Mouse (Mus musculus): Measurements from ENCODE around the gene Rap1gds1. TPM values are rescaled to one million over a fixed set of nuclear protein-coding genes. Genes with fewer than 3 reads are reported as not detected.
A peak's percentile ranks its signal among the peaks of the same experiment; 100 is the strongest.

Rap1gds1 gene
- polyA plus RNA-seq, 1 experiment = 54.7 TPM

- no peak for TF ChIP-seq CTCF (IDR thresholded peaks at IDR 0.05; ENCODE audit: borderline replicate concordance, extremely low read depth, insufficient read depth, insufficient read length)
- no peak for TF ChIP-seq POLR2A (IDR thresholded peaks at IDR 0.05; ENCODE audit: borderline replicate concordance, extremely low read depth, insufficient read depth, insufficient read length, poor library complexity, severe bottlenecking)
- DNase-seq (ENCODE audit: low read depth) = no peak
Measured at GRCm38 (mm10) chr3:139000071-139000867, 74.7 kb downstream of the Rap1gds1 start.

- no peak for DNase-seq (ENCODE audit: low read depth)
- TF ChIP-seq CTCF (IDR thresholded peaks at IDR 0.05; ENCODE audit: borderline replicate concordance, extremely low read depth, insufficient read depth, insufficient read length) = no peak
- TF ChIP-seq POLR2A (IDR thresholded peaks at IDR 0.05; ENCODE audit: borderline replicate concordance, extremely low read depth, insufficient read depth, insufficient read length, poor library complexity, severe bottlenecking) = no peak
Measured at GRCm38 (mm10) chr3:138993473-138993872, 81.5 kb downstream of the Rap1gds1 start.

- no peak for DNase-seq (ENCODE audit: low read depth)
- TF ChIP-seq POLR2A (IDR thresholded peaks at IDR 0.05; ENCODE audit: borderline replicate concordance, extremely low read depth, insufficient read depth, insufficient read length, poor library complexity, severe bottlenecking) (no peak), CTCF (IDR thresholded peaks at IDR 0.05; ENCODE audit: borderline replicate concordance, extremely low read depth, insufficient read depth, insufficient read length) (no peak)
Measured at GRCm38 (mm10) chr3:138991367-138991766, 83.6 kb downstream of the Rap1gds1 start.

GRCm38 (mm10) chr3:138989141-138989540 is 85.9 kb downstream of the Rap1gds1 start:
- DNase-seq (ENCODE audit: low read depth) = no peak
- TF ChIP-seq CTCF (IDR thresholded peaks at IDR 0.05; ENCODE audit: borderline replicate concordance, extremely low read depth, insufficient read depth, insufficient read length) (no peak), POLR2A (IDR thresholded peaks at IDR 0.05; ENCODE audit: borderline replicate concordance, extremely low read depth, insufficient read depth, insufficient read length, poor library complexity, severe bottlenecking) (no peak)

- TF ChIP-seq CTCF (IDR thresholded peaks at IDR 0.05; ENCODE audit: borderline replicate concordance, extremely low read depth, insufficient read depth, insufficient read length) (no peak), POLR2A (IDR thresholded peaks at IDR 0.05; ENCODE audit: borderline replicate concordance, extremely low read depth, insufficient read depth, insufficient read length, poor library complexity, severe bottlenecking) (no peak)
Measured at GRCm38 (mm10) chr3:138988004-138988403, 87.0 kb downstream of the Rap1gds1 start.

GRCm38 (mm10) chr3:138982249-138982648 is 92.8 kb downstream of the Rap1gds1 start:
- TF ChIP-seq CTCF (IDR thresholded peaks at IDR 0.05; ENCODE audit: borderline replicate concordance, extremely low read depth, insufficient read depth, insufficient read length) (no peak), POLR2A (IDR thresholded peaks at IDR 0.05; ENCODE audit: borderline replicate concordance, extremely low read depth, insufficient read depth, insufficient read length, poor library complexity, severe bottlenecking) (no peak)
- DNase-seq (ENCODE audit: low read depth) = no peak

More at GRCm38 (mm10) chr3:138988004-138988403, 87.0 kb downstream of the Rap1gds1 start:
- no peak for DNase-seq (ENCODE audit: low read depth)

- TF ChIP-seq POLR2A (IDR thresholded peaks at IDR 0.05; ENCODE audit: borderline replicate concordance, extremely low read depth, insufficient read depth, insufficient read length, poor library complexity, severe bottlenecking) (no peak), CTCF (IDR thresholded peaks at IDR 0.05; ENCODE audit: borderline replicate concordance, extremely low read depth, insufficient read depth, insufficient read length) (no peak)
- DNase-seq (ENCODE audit: low read depth) = no peak
Measured at GRCm38 (mm10) chr3:138977413-138977812, 97.6 kb downstream of the Rap1gds1 start.

- no peak for DNase-seq (ENCODE audit: low read depth)
- TF ChIP-seq POLR2A (IDR thresholded peaks at IDR 0.05; ENCODE audit: borderline replicate concordance, extremely low read depth, insufficient read depth, insufficient read length, poor library complexity, severe bottlenecking) (no peak), CTCF (IDR thresholded peaks at IDR 0.05; ENCODE audit: borderline replicate concordance, extremely low read depth, insufficient read depth, insufficient read length) (no peak)
Measured at GRCm38 (mm10) chr3:138967627-138968026, 107.4 kb downstream of the Rap1gds1 start.

- DNase-seq (ENCODE audit: low read depth) = no peak
- no peak for TF ChIP-seq POLR2A (IDR thresholded peaks at IDR 0.05; ENCODE audit: borderline replicate concordance, extremely low read depth, insufficient read depth, insufficient read length, poor library complexity, severe bottlenecking)
- no peak for TF ChIP-seq CTCF (IDR thresholded peaks at IDR 0.05; ENCODE audit: borderline replicate concordance, extremely low read depth, insufficient read depth, insufficient read length)
Measured at GRCm38 (mm10) chr3:138958527-138958926, 116.5 kb downstream of the Rap1gds1 start.

- no peak for DNase-seq (ENCODE audit: low read depth)
- TF ChIP-seq CTCF (IDR thresholded peaks at IDR 0.05; ENCODE audit: borderline replicate concordance, extremely low read depth, insufficient read depth, insufficient read length) (no peak), POLR2A (IDR thresholded peaks at IDR 0.05; ENCODE audit: borderline replicate concordance, extremely low read depth, insufficient read depth, insufficient read length, poor library complexity, severe bottlenecking) (no peak)
Measured at GRCm38 (mm10) chr3:138955220-138955619, 119.8 kb downstream of the Rap1gds1 start.

GRCm38 (mm10) chr3:138949081-138949480 is 125.9 kb downstream of the Rap1gds1 start:
- no peak for TF ChIP-seq CTCF (IDR thresholded peaks at IDR 0.05; ENCODE audit: borderline replicate concordance, extremely low read depth, insufficient read depth, insufficient read length)
- no peak for TF ChIP-seq POLR2A (IDR thresholded peaks at IDR 0.05; ENCODE audit: borderline replicate concordance, extremely low read depth, insufficient read depth, insufficient read length, poor library complexity, severe bottlenecking)
- DNase-seq (ENCODE audit: low read depth) = no peak

- TF ChIP-seq POLR2A (IDR thresholded peaks at IDR 0.05; ENCODE audit: borderline replicate concordance, extremely low read depth, insufficient read depth, insufficient read length, poor library complexity, severe bottlenecking) = no peak
- TF ChIP-seq CTCF (IDR thresholded peaks at IDR 0.05; ENCODE audit: borderline replicate concordance, extremely low read depth, insufficient read depth, insufficient read length) = no peak
- DNase-seq (ENCODE audit: low read depth) = peak; percentile 50
Measured at GRCm38 (mm10) chr3:138945516-138945915, 129.5 kb downstream of the Rap1gds1 start.

Measured in brain, embryonic 14.5 days (tissue).